Mouse (Mus musculus) liver, embryonic 11.5 days (tissue): Measurements from ENCODE around the gene Kcnk5. TPM values are rescaled to one million over a fixed set of nuclear protein-coding genes. Genes with fewer than 3 reads are reported as not detected.

Experiments
- ATAC-seq: fragments of 200-750 bp; cut with Nextera tagmentation; replicated peaks from 2 replicates; pipeline ENCODE4 v1.8.0; 2017; ENCODE audit warnings: moderate number of reproducible peaks, mild to moderate bottlenecking, moderate TSS enrichment, moderate library complexity; ENCODE audit not compliant: low FRiP score
- DNase-seq: peaks from one replicate; pipeline ENCODE4 v3.0.0-alpha.2; 2017; ENCODE audit warnings: low spot score
- H3K27ac ChIP-seq: fragments of 300-500 bp; sonication (generic); 2 replicates; pipeline ENCODE4 v1.5.1; 2014; ENCODE audit warnings: mild to moderate bottlenecking, low read depth, low read length, control low read depth
- H3K27me3 ChIP-seq: fragments of 300-500 bp; sonication (generic); replicated peaks from 2 replicates; pipeline ENCODE4 v1.6.1; 2014; ENCODE audit warnings: low read length, mixed read lengths; ENCODE audit not compliant: control insufficient read depth, insufficient read depth
- H3K36me3 ChIP-seq: fragments of 300-500 bp; sonication (generic); 2 replicates; pipeline ENCODE4 v1.6.1; 2014; ENCODE audit warnings: mild to moderate bottlenecking, low read length, moderate library complexity, mixed read lengths; ENCODE audit not compliant: control insufficient read depth, insufficient read depth
- H3K4me1 ChIP-seq: fragments of 300-500 bp; sonication (generic); replicated peaks from 2 replicates; pipeline ENCODE4 v1.6.1; 2014; ENCODE audit warnings: low read length, mixed read lengths; ENCODE audit not compliant: control insufficient read depth, insufficient read depth
- H3K4me2 ChIP-seq: fragments of 300-500 bp; sonication (generic); 2 replicates; pipeline ENCODE4 v1.6.1; 2014; ENCODE audit warnings: mild to moderate bottlenecking, control low read depth, moderate library complexity
- H3K4me3 ChIP-seq: fragments of 300-500 bp; sonication (generic); 2 replicates; pipeline ENCODE4 v1.5.1; 2014; ENCODE audit warnings: low read depth, low read length, control low read depth
- H3K9ac ChIP-seq: fragments of 300-500 bp; sonication (generic); 2 replicates; pipeline ENCODE4 v1.6.1; 2014; ENCODE audit warnings: low read depth, low read length, control low read depth
- H3K9me3 ChIP-seq: fragments of 300-500 bp; sonication (generic); 2 replicates; pipeline ENCODE4 v1.6.1; 2016; ENCODE audit warnings: low read length, inconsistent platforms, mixed read lengths; ENCODE audit not compliant: control insufficient read depth
- WGBS: fragments of 180-500 bp; shearing (Covaris S2); extraction: QIAGEN DNeasy Blood & Tissue Kit; methylation state at CpG from one replicate; pipeline ENCODE4 v1.1.7; 2014; 5-methylcytosine and 5-hydroxymethylcytosine counted together
- polyA plus RNA-seq: library from polyadenylated mRNA; unstranded; fragments of >200 nt; fragmentation: Nextera tagmentation; extraction: Ambion mirVana; gene quantifications from 2 replicates; pipeline ENCODE4 v1.2.1, GENCODE M21; 2014

Gene Kcnk5
- polyA plus RNA-seq = 9.6 and 10.1 TPM in 2 replicates

DNA sequence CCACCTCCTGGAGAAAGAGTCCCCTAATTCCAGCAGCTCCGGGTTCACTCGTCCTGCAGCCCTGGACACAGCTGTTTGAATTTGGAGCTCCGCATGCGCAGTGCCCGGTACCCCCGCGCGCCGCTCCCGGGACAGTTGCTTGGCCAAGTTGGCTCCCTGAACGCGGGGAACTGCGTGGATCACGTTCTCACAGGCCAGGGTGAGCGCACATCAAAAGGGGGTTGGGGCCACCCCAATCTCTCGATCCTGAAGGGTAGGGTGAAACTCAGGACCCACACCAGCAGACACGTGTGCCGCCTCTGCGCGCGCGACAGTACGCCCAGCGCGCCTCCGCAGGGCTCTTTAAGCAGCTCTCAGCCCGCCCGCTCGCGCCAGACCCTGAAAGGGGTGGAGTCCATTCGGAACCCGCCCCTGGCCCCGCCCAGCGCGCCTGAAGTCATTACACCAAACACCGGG lies at the start of gene Kcnk5:
Kcnk5 (minus strand) TSS at position 344 of the 456 bp plus-strand sequence.
- Histone ChIP-seq H3K36me3 (no peaks in the 10 kb centered on the region), H3K27me3 (no peaks in the 10 kb centered on the region), H3K9ac (peak within 1 kb of the TSS; percentile 77), H3K4me2 (peak within 1 kb of the TSS; percentile 95), H3K4me1 (peaks cover 25% of the 10 kb centered on the region), H3K9me3 (no peaks in the 10 kb centered on the region), H3K27ac (peak within 1 kb of the TSS; percentile 67), H3K4me3 (peak within 1 kb of the TSS; percentile 66)
- ATAC-seq = peak; percentile 92
- DNase-seq = peak; percentile 96
- WGBS = under 1% methylated on average over 36 of the region's 36 CpGs

GRCm38 (mm10) chr14:20230063-20230491 lies 48.5 kb upstream of the Kcnk5 start:
- no peak overlapping the region for H3K9ac ChIP-seq
- H3K4me2 ChIP-seq = no peak overlapping the region
- no peak overlapping the region for H3K27ac ChIP-seq
- H3K4me3 ChIP-seq = no peak overlapping the region
- no peaks in the 10 kb centered on the region; the same call in 1 of the 2 replicates for H3K4me1 ChIP-seq
- H3K36me3 ChIP-seq = no peaks in the 10 kb centered on the region
- no peaks in the 10 kb centered on the region for H3K9me3 ChIP-seq
- H3K27me3 ChIP-seq = no peaks in the 10 kb centered on the region
- ATAC-seq (no peak), DNase-seq (no peak)
- 72% methylated on average over 7 of the region's 7 CpGs for WGBS

- no peaks in the 10 kb centered on the region for H3K27me3 ChIP-seq
- no peaks in the 10 kb centered on the region for H3K9me3 ChIP-seq
- H3K4me3 ChIP-seq = no peak overlapping the region
- H3K4me1 ChIP-seq = no peaks in the 10 kb centered on the region; the same call in 1 of the 2 replicates
- H3K27ac ChIP-seq = no peak overlapping the region
- no peak overlapping the region for H3K4me2 ChIP-seq
- no peak overlapping the region for H3K9ac ChIP-seq
- DNase-seq (no peak), ATAC-seq (no peak)
- WGBS = 75% methylated on average over 6 of the region's 6 CpGs
- no peaks in the 10 kb centered on the region for H3K36me3 ChIP-seq
Observed at GRCm38 (mm10) chr14:20229437-20229836, 47.8 kb upstream of the Kcnk5 start.

DNA sequence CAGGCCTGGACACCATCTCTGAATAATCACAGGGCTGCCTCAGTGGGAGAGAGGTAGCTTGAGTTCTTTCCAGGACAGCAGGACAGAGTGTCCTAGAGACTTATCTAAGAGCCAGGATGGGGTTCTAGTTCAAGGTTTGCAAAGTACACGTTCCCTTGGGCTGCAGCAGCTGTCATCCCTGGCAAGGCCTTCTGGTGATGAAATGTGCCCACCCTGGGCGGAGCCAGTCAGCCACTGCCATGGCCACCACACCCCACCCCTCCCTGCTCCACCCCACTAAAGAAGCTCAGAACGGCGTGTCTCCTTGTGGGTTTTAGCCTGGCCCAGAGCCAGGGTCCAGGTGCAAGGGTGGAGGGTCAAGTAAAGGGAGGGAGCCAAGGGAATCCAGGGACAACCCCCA lies 46.7 kb upstream of the Kcnk5 start:
- 56% methylated on average over 4 of the region's 4 CpGs for WGBS
- ATAC-seq = no peak
- no peaks in the 10 kb centered on the region for H3K36me3 ChIP-seq
- H3K27ac ChIP-seq = no peak overlapping the region
- H3K4me2 ChIP-seq = no peak overlapping the region
- no peak overlapping the region for H3K4me3 ChIP-seq
- H3K27me3 ChIP-seq = no peaks in the 10 kb centered on the region
- no peak for DNase-seq
- H3K4me1 ChIP-seq = no peaks in the 10 kb centered on the region; the same call in 1 of the 2 replicates
- H3K9me3 ChIP-seq = no peaks in the 10 kb centered on the region
- H3K9ac ChIP-seq = no peak overlapping the region

GRCm38 (mm10) chr14:20226982-20227381 lies 45.4 kb upstream of the Kcnk5 start:
- WGBS = 71% methylated on average over 2 of the region's 2 CpGs
- Histone ChIP-seq H3K4me1 (no peaks in the 10 kb centered on the region; the same call in 1 of the 2 replicates), H3K36me3 (no peaks in the 10 kb centered on the region), H3K9me3 (no peaks in the 10 kb centered on the region), H3K9ac (no peak overlapping the region), H3K27me3 (no peaks in the 10 kb centered on the region), H3K4me2 (no peak overlapping the region), H3K4me3 (no peak overlapping the region), H3K27ac (no peak overlapping the region)
- DNase-seq (no peak), ATAC-seq (no peak)

GRCm38 (mm10) chr14:20226488-20226887 lies 44.9 kb upstream of the Kcnk5 start:
- no peak for ATAC-seq

GRCm38 (mm10) chr14:20225525-20225924 lies 43.9 kb upstream of the Kcnk5 start:
- no peak overlapping the region for H3K27ac ChIP-seq
- no peak overlapping the region for H3K9ac ChIP-seq
- H3K9me3 ChIP-seq = no peaks in the 10 kb centered on the region
- H3K36me3 ChIP-seq = no peaks in the 10 kb centered on the region
- H3K4me3 ChIP-seq = no peak overlapping the region
- DNase-seq (no peak), ATAC-seq (no peak)
- no peaks in the 10 kb centered on the region; the same call in 1 of the 2 replicates for H3K4me1 ChIP-seq
- no peak overlapping the region for H3K4me2 ChIP-seq
- 73% methylated on average over 4 of the region's 4 CpGs for WGBS
- H3K27me3 ChIP-seq = no peaks in the 10 kb centered on the region

More at GRCm38 (mm10) chr14:20226488-20226887, 44.9 kb upstream of the Kcnk5 start:
- no peaks in the 10 kb centered on the region for H3K36me3 ChIP-seq
- H3K27me3 ChIP-seq = no peaks in the 10 kb centered on the region
- WGBS = 61% methylated on average over 7 of the region's 7 CpGs
- no peak overlapping the region for H3K4me3 ChIP-seq
- no peaks in the 10 kb centered on the region for H3K9me3 ChIP-seq
- no peak overlapping the region for H3K27ac ChIP-seq
- no peak overlapping the region for H3K9ac ChIP-seq
- H3K4me2 ChIP-seq = no peak overlapping the region
- no peak for DNase-seq
- no peaks in the 10 kb centered on the region; the same call in 1 of the 2 replicates for H3K4me1 ChIP-seq

DNA sequence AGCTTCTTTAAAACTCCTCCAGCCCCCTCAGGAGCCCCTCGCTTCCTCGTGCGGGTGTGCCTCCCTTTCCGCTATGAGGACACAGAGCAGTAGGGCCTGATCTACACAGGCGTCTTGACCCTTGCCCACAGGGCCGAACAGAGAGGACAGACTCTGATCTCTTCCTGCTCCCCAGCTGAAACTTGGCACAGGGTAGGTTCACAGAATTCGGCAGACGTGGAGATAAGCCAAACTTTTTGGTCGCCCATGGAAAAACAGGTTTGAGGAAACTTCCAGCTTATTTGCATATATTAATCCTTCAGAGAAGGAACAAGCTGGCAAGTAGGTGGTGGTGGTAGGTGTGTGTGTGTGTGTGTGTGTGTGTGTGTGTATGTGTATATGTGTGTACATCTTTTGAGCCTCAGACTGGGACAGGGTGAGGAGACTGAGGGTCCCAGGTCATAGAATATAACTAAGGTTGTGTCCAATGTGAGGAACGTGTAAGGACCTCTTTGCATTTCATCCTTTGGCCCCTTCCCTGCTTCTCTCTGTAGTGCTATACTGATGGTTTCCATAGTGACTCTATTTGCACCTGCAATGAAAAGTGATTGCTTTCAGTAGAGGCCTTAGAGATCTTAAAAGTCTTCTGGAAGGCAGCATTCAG lies 43.1 kb upstream of the Kcnk5 start:
- 71% methylated on average over 10 of the region's 10 CpGs for WGBS
- H3K4me1 ChIP-seq = no peaks in the 10 kb centered on the region
- no peak overlapping the region for H3K4me3 ChIP-seq
- H3K27ac ChIP-seq = no peak overlapping the region
- H3K36me3 ChIP-seq = no peaks in the 10 kb centered on the region
- no peak overlapping the region for H3K9ac ChIP-seq
- DNase-seq (no peak), ATAC-seq (no peak)
- no peaks in the 10 kb centered on the region for H3K27me3 ChIP-seq
- H3K4me2 ChIP-seq = no peak overlapping the region
- no peaks in the 10 kb centered on the region for H3K9me3 ChIP-seq

GRCm38 (mm10) chr14:20224163-20224562 lies 42.6 kb upstream of the Kcnk5 start:
- Histone ChIP-seq H3K4me1 (no peaks in the 10 kb centered on the region), H3K9me3 (no peaks in the 10 kb centered on the region), H3K27me3 (no peaks in the 10 kb centered on the region), H3K27ac (no peak overlapping the region), H3K4me3 (no peak overlapping the region), H3K36me3 (no peaks in the 10 kb centered on the region), H3K9ac (no peak overlapping the region), H3K4me2 (no peak overlapping the region)
- no peak for ATAC-seq
- WGBS = 69% methylated on average over 4 of the region's 4 CpGs
- DNase-seq = no peak
